Mouse (Mus musculus) B cell, adult 2 months (primary cell): ENCODE data around the gene Rnf207.

ENCODE experiments used
- DNase-seq, 2 experiments: peaks; one replicate each; pipeline ENCODE4 v3.0.0; 2022

Rnf207 gene

GRCm38 (mm10) chr4:152326543-152326942, 7.8 kb upstream of the Rnf207 start:
- DNase-seq, result no peak

DNA sequence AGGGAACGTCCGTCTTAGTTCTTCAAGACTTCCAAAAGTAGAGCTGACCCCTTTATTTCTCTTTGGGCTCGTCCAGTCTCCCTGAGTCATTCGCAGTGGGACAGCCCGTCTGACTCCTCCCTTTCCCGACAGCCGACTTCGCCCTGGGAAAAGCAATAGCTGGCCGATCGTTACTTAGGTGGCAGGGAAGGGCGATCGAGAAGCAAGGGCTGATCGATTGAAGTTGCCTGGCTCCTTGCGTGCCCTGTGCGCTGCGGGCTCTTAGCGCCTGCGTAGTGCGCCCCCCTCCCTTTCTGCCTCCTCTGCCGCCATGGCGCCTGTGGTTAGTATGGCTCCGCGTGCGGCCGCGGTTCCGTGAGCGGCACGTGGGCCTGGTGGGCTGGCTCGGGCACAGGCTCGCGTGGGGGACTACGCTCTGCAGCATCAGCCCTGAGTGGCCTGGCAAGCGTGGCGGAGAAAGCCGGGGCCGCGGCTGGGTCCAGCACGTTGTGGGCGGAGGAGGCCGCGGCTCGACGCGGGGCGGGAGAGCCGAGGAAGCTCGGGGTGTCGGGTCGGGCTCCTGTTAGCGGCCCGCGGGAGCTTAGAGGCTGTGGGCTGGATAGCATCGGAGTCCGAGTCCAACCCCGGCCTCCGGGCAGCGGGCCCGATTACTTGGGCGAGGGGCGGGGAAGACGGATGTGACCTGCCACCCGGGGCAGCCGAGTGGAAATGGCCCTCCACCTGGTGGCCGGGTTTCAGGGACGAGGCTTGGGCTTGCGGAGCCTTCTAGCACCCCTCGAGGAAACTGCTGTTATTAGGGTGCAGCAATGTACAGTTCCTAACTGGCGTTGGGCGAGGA, 7.0 kb upstream of the Rnf207 start, which contains the start of gene Rpl22:
TSS of gene Rpl22 (plus strand) at position 169 of the 838 bp plus-strand sequence.
- peak; percentile 89 to 93 for DNase-seq

DNA sequence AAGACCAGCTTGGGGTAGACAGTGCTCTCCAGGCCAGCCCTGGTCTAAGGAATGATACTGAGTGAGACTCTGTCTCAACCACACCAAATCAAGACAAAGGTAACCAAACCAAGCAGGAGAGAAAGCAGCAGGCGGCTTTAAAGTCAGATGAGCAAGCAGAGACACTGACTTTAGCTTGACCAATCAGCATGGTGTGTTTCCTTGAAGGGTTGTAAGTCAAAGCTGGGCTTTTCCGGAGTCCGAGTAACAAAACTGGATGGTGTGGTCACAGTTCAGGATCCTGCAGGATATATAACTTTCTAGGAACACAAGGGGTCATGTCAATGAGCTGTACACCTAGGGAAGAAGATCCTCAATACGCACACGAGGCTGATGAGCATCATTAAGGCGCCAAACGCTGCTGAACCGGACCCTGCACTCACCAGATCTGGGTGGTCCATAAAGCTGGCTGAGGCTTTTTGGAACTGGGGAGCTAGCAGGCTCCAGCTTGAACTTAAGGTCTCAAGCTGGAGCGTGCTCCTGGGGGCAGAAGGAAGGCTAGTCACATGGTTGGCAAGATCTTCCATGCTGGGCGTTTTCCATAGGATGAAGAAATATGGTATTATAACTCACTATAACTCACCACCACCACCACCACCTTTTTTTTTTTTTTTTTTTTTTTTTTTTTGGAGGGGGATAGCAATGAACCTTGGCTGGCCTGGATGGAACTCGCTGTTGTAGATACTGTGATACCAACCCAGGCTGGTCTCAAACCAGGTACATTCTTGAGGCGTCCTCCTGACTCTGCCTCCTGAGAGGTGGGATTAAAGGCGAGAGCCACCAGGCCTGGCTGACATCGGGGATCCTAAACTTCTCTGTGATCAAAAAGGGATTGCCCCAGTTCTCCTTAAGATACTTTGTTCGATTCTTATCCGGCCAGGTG, 6.1 kb upstream of the Rnf207 start:
- DNase-seq, result no peak

- DNase-seq, result no peak
These were observed 2.7 kb upstream of the Rnf207 start for GRCm38 (mm10) chr4:152321464-152321863.

- no peak for DNase-seq
These were observed 1.2 kb downstream of the Rnf207 start for GRCm38 (mm10) chr4:152317631-152318033.

DNA sequence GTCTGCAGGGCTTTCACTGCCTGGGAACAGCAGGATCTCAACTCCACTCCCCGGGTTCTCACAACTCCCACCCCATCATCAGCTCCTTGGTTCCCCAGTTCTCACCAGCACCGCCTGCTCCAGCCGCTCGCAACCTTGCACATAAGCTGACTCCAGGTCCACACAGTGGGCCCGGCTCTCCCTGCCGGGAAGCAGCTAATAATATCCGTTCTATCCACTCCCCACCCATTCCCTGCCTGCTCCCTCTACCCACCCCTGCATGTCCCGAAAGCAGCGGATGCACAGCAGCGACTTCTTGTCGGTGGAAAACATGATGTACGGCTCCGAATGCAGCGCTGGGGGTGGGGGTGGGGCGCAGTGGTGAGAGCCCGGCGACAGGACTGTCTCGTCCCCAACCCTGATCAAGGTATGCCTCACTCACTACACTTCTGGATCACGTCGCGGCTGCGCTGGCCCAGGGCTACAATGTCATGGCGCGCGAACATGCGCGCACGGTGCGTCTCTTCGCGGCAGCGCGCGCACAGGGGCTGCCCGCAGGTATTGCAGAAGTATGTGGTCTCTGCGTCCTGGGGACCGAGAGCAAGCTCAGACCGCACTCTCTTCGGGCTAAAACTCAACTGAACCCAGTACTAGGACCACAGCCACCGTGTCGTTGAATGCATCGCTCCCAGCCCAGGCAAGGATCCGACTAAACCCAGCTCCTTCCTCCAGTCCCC, 3.1 kb downstream of the Rnf207 start:
- DNase-seq, result peak in 1 of 2 experiments; percentile 26

DNA sequence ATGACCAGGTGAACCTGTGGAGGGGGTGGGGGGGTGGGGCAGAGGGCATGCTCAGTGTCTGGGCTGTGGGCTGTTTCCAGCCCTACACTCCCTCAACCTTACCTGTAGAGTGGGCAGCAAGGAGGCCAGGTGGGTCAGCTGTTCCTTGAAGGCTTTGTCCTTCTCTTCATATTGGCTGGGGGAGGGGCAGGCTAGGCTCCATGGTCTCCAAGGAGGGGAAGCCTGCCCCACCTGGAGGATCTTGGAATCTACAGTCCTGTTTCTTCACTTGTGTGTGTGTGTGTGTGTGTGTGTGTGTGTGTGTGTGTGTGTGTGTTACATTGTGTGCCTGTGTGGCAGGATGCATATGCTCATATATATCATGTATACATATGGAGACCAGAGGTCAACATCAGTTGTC, 4.9 kb downstream of the Rnf207 start:
- peak; percentile 51 to 54 for DNase-seq

DNA sequence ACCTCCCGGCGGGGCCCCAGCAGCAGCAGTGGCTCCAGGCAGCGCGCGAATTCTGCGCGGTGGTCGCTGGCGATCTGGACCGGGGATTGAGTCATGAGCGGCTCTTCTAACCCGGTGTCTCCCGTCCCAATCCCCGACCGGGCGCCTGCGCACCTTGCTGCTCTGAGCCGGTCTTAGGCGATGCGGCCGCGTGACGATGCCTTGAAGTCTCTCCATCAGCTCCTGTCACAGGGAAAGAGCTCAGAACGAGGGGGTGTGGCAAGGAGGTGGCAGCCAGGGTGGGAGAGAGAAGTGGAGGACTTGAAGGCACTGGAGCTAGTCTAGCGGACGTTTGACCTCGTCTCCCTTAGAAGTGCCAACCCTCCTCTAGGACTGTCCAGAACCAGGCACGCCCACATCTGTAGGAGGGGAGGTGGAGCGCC, 5.6 kb downstream of the Rnf207 start:
- peak in 1 of 2 experiments; percentile 36 for DNase-seq

DNA sequence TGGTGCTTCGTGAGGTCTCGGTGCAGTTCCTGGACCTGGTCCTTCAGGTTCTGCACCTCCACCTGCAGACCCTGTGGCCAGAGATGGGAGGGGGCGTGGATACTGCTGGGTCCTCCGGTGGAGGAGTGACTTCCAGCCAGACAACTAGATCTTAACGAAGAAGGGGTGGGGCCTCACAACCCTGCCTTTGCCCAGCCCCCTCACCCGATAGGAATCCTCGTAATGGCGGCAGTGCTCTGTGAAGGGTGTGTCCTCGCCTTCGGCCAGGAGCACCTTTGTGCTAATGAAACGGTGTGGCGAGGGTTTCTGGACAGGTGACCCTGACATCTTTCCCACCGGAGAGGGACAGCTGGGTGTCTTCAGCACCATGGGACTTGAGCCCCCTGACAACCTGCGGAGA, 6.6 kb downstream of the Rnf207 start:
- no peak for DNase-seq

- DNase-seq, result no peak
These were observed 11.3 kb downstream of the Rnf207 start for GRCm38 (mm10) chr4:152307542-152307941.

GRCm38 (mm10) chr4:152305991-152306390, 12.8 kb downstream of the Rnf207 start:
- DNase-seq, result no peak

DNA sequence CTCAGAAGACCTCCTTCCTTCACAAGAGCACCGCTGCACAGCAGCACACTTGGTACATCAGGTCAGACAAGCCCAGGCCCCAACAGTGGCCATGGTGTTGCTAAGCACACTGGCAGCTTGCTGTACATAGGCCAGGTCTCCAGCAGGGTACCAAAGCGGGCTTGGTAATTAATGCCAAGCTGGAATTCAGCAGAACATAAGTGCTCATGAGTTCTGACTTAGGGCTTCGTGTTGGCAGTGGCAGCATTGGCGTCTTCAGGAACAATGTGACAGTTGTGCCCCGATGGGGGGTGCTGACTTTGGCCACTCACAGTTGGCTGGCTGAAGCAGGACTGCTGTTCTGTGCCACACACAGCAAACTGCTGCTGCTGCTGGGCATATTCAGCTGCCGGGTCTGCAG, 14.1 kb downstream of the Rnf207 start:
- no peak for DNase-seq

DNA sequence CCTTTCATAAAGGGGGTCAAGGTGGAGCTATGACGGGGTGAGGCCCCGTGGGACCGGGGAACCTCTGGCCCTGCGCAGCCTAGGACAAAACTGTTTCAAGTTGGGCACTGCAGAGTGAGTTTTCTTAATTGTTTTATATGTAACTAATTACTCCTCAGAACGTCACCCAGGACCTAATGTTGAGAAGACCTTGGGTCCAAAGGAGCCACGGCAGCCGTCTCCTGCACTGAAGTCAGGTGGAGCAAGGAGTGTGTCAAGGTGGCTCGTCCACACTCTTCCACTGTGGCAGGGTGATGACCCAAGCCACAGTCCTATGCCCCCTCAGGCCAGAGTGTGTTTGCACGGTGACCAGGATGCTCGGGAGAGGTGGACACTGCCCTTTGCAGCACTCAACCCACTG, 15.6 kb downstream of the Rnf207 start:
- DNase-seq, result no peak

GRCm38 (mm10) chr4:152302012-152302411, 16.8 kb downstream of the Rnf207 start:
- DNase-seq, result no peak

DNA sequence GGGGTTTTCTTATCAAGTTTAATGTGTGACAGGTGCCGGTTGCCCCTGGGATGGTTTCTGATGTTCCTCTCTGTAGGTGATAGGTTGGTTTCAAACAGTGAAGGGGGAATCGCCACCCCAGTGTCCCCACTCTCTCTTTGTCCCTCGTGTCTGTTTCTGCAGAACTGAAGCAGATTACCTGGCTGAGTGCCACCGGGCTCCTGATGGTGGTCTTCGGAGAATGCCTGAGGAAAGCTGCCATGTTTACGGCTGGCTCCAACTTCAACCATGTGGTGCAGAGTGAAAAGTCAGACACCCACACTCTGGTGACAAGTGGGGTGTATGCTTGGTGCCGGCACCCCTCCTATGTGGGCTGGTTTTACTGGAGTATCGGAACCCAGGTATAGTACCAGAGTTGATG, 18.4 kb downstream of the Rnf207 start:
- DNase-seq, result no peak

DNA sequence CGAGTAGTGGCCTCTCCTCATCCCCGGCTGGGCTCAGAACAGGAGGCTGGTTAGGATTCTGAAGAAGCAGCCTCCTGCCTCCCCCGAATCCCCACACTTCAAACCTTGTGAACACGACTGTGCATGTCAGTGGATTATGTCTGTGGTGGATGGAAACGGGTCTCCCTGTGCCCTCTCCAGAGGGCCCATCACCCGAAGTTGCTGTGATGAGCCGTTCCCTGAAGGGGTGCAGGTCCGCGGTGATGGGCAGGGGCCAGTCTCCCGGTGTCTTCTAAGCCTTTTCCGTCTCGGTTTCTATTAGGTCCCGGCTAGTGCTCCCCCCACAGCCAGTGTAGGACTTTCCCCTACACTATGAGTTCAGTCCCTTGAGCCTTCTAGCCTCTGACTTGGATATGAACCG, 20.0 kb downstream of the Rnf207 start:
- DNase-seq, result no peak

GRCm38 (mm10) chr4:152296874-152297861, 21.6 kb downstream of the Rnf207 start, which contains the start of gene Icmt:
TSS of gene Icmt (plus strand) at chr4:152297227.
- peak; percentile 99 for DNase-seq

DNA sequence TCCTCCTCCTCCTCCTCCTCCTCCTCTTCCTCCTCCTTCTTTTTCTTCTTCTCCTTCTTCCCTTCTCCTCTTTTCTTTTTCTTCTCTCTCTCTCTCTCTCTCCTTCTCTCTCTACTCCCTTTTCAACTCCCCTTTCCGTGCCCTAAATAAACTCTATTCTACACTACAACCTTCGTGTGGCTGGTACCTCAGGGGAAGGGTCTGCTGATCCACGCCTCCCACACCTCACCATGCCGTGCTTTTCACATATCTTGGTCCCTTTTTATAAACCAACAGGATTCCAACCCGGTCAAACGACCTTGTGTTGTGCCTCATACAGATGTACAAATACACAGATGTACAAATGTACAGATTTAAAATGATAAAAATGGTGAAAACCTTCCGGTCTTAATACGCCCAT, 22.4 kb downstream of the Rnf207 start:
- DNase-seq, result no peak

GRCm38 (mm10) chr4:152295916-152296315, 22.9 kb downstream of the Rnf207 start:
- DNase-seq, result no peak

GRCm38 (mm10) chr4:152294188-152294929, 24.4 kb downstream of the Rnf207 start:
- no peak for DNase-seq
